Mouse (Mus musculus): ENCODE data around the gene Stk39.

The Stk39 gene

DNA sequence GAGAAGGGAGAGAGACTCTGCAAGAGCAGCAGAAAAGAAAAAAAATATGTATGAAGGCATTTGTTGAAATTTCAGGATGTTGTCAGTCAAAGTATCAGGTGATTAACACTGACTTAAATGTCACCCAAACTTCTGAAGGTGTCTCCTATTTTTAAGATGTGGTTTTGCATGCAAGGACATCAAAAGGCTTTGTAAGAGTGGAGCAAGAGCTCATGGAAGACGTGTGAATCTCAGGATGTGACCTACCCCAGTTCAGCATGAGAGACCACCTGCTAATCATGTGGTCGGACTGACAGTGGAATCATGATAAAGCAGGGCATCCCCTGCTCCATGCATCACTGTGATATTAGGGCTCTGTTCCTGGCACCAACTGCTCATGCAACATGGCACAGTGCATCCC lies 175.3 kb downstream of the Stk39 start:
- DNase-seq (ENCODE audit: extremely low spot score, low read depth, low spot score), result no peak

DNA sequence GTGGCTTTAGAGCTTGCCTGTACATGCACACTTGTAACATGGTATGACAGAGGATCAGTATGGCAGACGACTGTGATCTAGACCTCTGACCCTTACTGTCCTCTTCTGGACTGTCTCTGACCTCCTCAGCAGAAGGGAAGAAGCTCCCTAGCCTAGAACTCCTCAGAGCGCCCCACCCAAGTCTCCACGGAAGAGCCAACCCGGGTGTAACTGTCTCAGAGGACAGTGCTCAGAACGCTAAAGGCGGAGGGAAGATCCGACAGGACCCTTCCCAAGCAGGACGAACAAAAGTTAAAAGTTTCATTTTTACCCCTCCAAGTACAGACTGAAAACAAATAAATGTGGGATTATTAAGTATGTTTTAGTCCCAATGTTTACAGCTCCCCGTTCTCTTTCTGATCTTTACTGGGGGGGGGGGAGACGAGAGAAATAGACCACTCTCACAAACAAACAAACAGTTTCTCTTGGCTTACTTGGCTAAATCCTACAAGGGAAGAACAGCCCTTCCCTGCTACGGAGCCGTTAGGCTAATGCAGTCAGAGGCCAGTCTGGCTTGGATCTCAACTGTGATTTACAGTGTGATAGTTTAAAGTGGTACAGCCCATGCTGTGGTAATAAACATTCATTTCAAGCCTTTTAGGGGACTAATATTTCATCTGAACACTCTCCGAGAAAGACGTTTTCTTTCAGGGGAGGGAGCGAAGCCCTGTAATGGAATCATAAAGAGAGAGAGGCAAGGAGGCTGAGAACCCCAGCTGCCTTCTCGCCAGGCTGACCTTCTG lies 179.3 kb downstream of the Stk39 start:
- peak; percentile 26 for DNase-seq (ENCODE audit: extremely low spot score, low read depth, low spot score)

DNA sequence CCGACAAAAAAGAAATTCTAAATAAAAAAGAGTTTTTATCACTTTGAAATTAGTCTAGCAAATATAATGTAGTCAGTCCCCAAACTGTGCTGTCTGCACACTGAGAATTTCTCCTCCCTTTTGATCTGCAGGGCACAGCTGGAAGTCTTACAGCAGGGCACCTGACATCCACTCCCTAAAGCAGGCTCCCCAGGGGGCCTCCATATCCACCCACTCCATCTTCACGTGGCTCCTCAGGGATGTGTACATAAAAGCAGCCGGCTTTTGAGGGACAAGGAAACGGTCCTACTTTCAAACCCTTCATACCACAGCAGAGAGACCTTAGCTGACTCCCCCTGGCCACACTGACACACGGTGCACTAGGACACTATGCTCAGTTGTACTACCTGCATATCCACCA lies 180.2 kb downstream of the Stk39 start:
- DNase-seq (ENCODE audit: extremely low spot score, low read depth, low spot score), result no peak

DNA sequence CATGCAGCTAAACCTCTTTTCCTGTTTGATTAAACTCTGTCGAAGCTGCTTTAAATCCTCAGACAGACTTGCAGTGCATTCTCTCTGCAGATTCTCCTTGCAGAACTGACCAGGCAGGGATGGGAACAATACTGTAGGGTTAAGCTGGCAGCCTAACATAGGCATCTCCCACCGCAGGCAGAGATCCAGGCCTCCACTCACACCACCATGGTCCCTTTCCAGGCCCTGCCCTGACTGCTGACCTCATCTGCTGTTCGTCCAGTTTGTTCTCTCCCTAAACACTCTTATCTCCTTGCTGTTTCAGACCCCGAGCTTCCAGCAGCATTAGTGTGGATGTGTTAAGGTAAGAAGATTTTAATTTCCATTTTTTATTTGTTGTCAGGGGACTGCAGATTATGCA lies 182.1 kb downstream of the Stk39 start:
- DNase-seq (ENCODE audit: extremely low spot score, low read depth, low spot score), result no peak

DNA sequence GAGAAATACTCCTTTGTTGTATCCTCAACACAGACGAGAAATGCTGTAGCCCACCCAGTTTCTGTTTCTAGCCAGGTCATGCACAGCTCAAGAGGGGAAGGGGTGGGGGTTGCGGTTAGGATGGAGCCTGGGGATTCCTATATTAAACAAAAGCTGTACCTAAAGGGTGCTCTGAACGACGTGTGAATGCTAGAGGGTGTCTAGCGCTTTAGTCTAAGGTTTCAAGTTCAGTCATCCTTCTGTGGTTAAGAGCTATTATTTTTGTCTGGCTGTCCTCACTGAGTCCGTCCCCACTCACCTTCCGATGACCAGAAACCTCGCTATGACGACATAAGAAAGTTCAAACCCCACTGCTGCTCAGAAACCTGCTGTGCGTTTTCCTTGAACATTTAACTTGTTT lies 182.9 kb downstream of the Stk39 start:
- DNase-seq (ENCODE audit: extremely low spot score, low read depth, low spot score), result no peak

DNA sequence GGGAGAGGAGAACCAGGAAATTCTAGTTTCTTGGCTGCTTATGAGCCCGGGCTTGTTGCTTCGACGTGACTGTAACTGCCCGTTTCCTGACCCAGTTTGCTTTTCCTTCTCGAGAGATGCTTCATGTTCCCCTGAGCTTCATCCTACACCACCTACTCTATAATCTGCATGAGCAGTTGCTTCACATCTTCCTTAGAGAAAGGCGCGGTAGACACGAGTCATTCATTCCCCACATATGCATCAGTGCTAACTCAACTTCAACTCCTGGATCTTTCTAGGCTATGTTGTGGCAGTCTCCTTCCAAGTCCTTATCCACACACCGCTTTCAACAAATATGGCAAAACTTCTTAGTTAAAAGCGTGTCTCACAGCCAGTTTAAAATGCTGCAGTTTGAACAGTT lies 184.0 kb downstream of the Stk39 start:
- no peak for DNase-seq (ENCODE audit: extremely low spot score, low read depth, low spot score)

DNA sequence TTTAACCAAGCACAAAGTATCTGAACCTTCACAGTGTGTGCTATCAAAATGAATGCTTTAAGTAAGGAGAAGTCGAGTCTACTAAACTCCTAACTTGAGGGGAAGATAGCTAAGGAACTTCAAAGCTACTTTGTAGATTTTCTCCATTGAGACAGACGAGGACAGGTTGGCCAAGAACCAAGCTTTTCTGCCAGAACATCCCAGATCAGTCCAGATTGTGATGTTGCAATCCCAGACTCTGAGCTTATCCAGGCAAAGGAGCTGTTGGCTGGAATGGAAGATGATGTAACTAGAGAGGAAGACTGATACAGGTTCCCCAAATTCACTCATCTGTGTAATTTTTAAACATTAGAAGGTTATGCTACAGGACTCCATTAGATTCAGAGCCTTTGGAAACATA lies 187.7 kb downstream of the Stk39 start:
- DNase-seq (ENCODE audit: extremely low spot score, low read depth, low spot score), result no peak

DNA sequence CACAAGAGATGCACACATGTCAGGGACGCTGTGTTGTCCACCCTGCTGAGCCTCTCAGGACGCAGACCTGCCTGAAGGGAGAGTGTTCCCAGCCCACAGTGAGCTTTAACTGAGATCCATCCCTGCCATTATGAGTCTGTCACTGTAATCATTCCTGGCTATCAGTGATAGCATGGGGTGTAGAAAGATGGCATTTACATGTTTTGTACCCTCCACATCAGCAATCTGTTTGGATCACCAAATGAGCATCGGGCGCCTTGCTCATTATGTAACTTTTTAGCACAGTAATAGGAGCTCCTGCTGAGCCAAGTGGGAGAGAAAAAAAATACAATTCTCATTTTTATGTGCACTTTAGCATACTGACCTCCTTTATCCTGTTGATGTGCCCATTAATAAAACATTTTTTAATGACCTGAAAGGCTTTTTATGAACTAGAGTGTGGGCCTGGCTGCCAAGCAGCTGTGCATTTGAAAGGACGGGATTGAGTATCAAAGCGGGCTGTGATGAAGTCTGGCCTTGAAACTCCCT lies 189.0 kb downstream of the Stk39 start:
- DNase-seq (ENCODE audit: extremely low spot score, low read depth, low spot score), result no peak

DNA sequence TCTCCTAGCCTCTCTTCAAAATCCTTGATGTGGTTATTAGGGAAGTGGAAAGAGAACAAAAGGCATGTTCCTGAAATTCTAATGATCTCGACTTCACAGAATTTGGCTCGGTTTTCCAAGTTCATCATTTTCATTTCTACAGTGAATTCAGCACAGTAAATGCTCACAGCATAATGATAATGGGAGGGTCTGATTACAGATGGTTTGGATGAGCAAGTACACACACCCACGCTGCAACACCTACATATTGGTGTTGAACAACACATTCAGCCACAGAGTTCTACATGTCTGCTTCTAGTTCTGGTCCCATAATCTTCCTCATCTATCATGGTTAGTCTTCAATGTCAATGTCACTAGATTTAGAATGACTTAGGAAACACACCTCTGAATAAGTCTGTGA lies 190.5 kb downstream of the Stk39 start:
- DNase-seq (ENCODE audit: extremely low spot score, low read depth, low spot score), result no peak

DNA sequence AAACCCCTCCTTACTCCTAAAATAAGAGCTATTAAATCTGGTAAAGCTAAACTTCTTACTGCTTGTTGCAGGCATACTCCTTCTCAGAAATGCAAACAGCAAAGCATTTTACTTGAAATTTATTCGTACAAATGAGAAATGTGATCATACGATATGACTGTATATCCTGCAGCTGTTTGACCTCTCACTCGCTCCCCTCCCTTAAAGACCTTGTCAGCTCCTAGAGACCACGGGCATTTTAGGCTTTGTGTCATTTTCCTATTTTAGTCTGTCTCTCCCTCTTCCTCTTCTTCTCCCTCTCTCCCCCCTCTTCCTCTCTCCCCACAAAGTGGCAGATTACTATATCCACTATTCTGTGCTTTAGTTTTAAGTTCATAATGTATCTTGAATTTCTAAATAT lies 200.8 kb downstream of the Stk39 start:
- no peak for DNase-seq (ENCODE audit: extremely low spot score, low read depth, low spot score)

DNA sequence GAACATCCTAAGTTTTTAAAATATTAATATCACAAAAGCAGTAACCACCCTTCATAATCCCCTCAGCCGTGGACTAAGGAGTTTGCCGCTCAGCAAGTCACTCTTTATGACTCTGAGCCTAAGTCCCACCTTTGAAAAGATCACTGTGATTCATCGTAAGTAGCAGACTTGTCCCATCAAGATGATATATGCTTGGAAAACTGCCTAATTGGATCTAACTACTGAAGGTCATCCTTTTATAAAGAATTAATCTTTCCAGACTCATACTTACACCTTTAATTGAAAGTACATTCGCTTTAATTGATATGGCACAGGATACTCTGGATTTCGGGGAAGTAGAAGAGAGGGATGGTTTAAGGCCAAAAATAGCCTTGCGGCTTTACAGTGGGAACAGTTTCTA lies 201.2 kb downstream of the Stk39 start:
- no peak for DNase-seq (ENCODE audit: extremely low spot score, low read depth, low spot score)

DNA sequence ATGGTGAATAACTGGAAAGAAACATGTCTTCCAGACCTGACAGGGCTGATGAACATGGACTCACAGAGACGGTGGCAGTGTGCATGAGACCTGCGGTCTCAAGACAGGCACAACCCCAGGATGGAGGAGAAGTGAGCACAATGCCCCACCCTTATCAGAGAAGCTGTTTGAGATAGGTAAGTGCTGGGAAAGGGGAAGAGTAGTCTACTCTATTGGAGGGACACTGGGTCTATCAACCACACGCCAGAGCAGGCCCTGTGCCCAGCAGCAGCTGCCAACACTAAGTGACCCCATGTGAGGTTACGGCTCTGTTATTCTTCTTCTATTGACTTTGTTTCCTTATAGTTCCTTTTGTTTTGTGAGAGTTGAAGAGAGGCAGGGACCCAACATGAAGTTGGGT lies 202.4 kb downstream of the Stk39 start:
- DNase-seq (ENCODE audit: extremely low spot score, low read depth, low spot score), result no peak

DNA sequence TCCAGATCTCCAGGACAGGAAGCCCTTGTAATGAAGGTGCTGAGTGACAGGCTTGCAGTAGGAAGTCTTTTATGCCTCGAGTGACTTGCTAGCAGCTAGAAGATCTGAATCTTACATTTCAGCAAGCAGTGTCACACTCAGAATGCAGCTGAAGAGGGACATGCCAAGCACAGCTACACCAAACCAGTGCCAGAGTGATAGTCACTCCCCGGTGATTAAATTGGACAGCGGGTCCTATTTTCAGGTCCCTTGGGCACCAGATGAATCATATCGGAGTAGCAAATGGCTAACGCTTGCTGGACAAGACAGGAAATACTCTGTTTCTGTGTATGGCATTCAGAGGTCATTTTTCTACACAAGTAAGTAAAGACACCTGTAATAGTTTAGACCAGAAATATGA lies 207.2 kb downstream of the Stk39 start:
- no peak for DNase-seq (ENCODE audit: extremely low spot score, low read depth, low spot score)

DNA sequence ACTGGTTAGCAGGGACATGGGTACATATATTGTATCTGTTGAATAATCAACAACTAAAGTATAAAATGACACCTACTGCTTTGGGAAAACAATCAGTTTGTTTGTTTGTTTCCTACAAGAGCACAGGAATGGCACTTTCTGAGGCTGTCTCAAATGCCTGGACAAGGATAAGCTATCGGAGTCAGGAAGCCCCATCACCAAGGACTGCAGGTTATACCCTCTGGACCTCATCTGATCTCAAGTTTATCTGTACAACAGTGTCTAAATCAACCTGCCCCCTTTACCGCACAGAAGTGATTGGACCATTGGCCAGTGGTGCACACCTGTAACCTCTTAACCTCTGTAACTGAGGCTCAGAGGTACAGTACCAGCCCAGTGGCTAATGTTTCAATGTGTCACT lies 211.2 kb downstream of the Stk39 start:
- DNase-seq (ENCODE audit: extremely low spot score, low read depth, low spot score), result no peak

DNA sequence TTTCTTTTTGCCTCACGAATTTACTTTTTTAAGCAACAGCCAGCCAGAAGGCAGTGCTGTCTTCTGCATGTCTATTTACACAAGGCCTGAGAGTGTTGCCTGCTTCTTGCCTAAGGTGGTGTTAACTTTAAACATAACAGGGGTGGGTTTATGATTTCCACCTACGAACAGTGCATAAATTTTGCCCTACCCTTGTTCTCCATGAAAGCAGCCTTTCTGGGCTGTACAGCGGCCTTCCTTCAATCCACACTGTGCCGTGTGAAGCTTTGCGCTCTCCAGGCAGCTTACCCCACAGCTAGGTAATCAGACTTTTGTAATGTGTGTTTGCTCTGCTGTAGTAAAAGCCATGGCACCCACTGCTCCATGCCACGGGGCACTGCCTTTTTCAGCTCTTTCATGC lies 214.5 kb downstream of the Stk39 start:
- DNase-seq (ENCODE audit: extremely low spot score, low read depth, low spot score), result no peak

DNA sequence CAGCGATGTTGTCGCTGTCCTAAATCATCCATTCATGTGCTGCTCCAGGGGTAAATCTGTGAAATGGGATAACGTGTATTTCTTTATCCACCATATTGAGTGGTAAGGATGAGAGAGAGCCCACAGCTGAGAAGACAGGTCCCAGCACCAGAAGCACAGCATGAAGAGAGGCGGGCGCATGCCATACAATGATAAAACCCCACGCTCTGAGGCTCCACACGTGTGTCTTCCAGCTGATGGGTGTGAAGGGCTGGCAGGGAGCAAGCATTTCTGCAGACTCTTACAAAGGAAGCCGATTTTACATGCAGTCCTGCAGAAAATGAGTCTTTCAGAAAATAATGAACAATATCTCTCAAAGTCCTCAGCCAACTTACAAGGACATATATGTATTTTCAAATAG lies 215.6 kb downstream of the Stk39 start:
- DNase-seq (ENCODE audit: extremely low spot score, low read depth, low spot score), result no peak

DNA sequence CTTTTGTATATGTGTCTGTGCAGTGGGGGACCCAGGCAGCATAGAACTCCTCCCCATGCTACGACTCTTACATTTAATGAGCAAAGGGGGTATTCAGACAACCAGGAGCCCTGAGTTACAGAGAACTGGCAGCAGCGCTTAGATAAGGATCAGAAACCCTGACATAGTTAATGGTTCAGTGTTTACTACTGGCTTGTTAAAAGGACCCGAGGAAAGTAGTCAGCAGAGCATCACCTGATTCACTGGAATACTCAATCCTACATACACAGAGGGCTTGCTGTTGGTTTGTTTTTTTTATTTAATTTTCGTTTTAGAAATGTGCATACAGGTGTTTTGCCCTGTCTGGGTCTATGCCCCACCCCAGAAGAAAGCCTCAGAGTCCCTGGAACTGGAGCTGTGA lies 217.3 kb downstream of the Stk39 start:
- no peak for DNase-seq (ENCODE audit: extremely low spot score, low read depth, low spot score)

DNA sequence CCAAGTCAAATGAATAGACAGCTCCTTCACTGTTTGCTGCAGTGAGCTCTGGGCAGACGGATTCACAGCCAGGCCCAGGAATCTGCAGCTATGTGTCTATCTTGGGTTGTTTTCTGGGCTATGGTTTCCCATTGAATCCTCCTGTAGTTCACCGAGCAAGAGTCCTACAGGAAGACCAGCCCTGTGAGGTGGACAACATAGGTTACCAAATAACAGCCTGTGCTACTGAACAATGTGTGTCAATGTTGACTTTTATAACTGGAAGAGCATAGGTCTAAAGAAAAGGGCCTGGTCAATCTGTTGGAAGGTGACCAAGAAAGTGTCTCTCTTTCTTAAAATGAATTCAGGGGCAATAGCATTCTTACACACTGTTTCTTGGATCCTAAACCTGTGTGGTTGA lies 218.8 kb downstream of the Stk39 start:
- DNase-seq (ENCODE audit: extremely low spot score, low read depth, low spot score), result no peak

DNA sequence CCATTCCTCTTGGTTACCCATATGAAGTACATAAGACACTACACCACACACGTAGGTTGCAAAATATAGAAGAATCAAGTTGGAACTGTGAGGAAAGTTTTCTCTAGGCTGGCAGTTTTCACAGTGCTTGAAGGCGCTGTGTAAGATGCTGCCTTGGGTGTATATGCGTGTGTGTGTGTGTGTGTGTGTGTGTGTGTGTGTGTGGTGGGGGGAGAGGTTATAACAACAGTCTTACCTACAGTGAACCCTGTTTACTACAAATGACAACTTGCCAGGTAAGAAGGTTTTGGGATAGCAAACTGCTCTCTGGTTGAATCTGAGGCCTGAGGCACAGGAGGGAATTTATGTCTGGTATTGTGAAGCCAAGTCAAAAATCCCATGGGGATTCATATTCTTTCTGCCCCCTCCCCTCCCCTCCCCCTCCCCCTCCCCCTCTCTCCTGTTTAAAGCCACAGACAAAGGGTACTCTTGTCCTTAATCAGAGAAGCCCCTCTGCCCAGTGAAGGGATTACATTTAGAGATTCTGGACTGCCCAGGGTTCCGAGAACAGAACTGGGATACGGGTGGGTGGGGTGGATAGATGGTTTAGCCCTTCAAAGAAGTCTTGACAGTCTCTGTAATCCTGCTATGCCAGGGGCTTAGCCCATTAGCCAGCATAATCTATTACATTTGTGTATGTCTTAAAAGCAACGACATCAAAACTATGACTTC lies 219.9 kb downstream of the Stk39 start:
- DNase-seq (ENCODE audit: extremely low spot score, low read depth, low spot score), result no peak

DNA sequence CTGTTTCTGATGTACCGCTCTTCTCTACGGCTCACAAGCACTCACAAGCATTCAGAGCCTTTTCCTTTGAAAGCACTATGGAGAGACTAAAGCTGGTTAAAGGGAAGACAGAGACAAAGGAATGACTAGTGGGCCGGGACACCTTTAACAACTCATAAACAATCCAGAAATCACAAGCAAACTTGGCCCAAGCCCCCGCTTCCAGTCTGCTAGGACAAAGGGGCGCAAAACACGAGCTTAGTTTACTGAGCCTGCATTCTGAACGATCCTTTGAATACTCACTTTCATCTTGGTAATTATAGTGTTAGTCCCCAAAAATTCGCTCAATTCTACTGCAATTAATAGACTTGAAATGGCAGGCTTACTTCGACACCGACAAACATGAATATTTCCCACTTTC lies 221.2 kb downstream of the Stk39 start:
- no peak for DNase-seq (ENCODE audit: extremely low spot score, low read depth, low spot score)

DNA sequence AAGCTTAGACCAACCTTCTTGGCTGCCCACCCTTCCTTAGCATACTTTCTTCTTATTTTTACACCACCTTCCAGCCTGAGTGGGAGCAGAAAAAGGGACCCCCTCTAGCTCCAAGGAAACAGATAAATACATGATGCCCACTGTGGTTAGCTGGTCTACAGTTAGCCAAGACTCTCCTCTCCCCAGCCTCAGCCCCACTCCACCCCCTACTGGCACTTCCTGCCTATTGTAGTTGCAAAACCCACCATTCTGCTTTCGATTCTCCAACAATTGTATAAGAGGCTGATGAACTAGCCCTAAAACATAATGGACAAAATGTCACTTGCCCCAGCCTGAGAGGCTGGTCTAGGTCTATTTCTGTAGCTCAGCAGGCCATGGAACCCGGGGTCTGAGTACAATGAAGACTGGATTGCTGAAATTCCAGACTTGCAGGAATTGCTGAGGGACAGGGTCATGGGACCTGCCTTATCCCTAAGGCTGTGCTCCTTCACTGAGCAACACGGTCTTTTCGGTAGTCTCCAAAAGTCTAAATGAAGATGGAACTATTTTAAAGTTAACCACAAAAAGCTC lies 222.1 kb downstream of the Stk39 start:
- DNase-seq (ENCODE audit: extremely low spot score, low read depth, low spot score), result no peak

DNA sequence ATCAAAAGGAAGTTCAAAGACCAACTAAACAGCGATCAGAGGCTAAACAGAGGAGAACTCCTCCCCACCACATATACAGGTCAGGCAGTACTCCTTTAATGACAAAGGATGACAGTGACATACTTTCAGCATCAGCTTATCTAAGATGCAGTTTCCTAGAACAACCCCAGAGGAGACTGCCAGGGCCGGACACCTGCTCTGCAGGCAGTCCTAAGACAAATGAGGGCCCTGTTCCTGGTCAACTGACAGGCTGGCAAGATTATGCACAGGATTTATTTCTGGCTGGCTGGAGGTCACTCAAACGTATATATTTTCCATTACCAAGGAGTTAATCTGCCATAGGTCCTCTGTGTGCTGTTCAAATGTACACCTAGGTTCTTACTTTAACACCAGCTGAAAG lies 225.8 kb downstream of the Stk39 start:
- no peak for DNase-seq (ENCODE audit: extremely low spot score, low read depth, low spot score)

Data from hindlimb bud, embryonic 11.5 days (tissue).